Mouse (Mus musculus) lung, adult 10 weeks (tissue): ENCODE data around the gene Sepsecs. TPM values are rescaled to one million over a fixed set of nuclear protein-coding genes. Genes with fewer than 3 reads are reported as not detected.

ENCODE experiments used
- polyA plus RNA-seq: library from polyadenylated mRNA; stranded (reverse); fragments of 350-450 nt; fragmentation: Illumina TruSeq; extraction: RNeasy Lipid Tissue Mini Kit (QIAGEN cat#74804); gene quantifications from one replicate; pipeline ENCODE4 v1.2.3, GENCODE M21; 2014; ENCODE audit warnings: low read depth, low replicate concordance; ENCODE audit not compliant: insufficient read depth

Sepsecs gene
- polyA plus RNA-seq, result 6.7 TPM

DNA sequence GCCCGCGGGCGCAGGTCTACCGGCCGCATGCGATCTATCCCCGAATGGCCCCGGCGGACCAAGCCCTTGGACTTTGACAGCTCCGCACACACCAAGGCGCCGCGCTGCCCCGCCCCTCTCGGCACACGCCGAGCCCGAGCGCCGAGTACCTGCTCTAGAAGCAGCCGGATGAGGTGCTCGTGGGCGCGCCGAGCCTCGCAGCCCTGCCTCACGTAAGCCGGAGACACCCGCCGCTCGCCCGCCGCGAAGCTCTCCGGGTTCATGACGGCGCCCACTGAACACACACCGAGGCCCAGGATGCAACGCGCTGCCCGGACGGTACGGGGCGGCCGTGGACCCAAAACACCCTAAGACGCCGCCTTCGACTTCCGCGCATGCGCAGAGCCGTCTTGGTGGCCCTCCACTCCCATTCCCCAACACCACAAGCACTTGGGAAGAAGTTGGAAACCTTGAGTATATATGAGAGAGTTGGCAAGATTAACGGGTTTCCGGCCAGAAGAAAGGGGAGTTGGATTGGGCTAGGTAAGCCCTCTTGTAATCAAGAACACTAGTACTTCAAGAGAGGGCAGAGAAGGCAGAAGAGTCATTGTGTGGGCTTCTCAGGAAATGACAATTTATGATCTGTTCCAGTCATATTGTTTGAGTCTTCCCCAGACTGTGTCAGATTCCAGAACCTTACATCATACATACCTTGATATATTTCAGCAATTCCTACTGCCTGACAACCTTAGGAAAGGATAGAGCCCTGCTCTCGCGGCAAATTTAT lies at the start of gene Sepsecs:
Gene Sepsecs, minus strand, starts transcription at position 283 of the 766 bp plus-strand sequence.

Other genes with a start within 250 kb of the Sepsecs start
- 3.3 TPM for gene Ccdc149, start 198.2 kb downstream of the Sepsecs start, polyA plus RNA-seq
- gene Lgi2, start 103.2 kb downstream of the Sepsecs start, polyA plus RNA-seq, result 1.9 TPM
- 39.0 TPM for gene Pi4k2b, start 71.9 kb upstream of the Sepsecs start, polyA plus RNA-seq
- 3.5 TPM for gene Zcchc4, start 105.7 kb upstream of the Sepsecs start, polyA plus RNA-seq
- gene Anapc4, start 164.3 kb upstream of the Sepsecs start, polyA plus RNA-seq, result 45.2 TPM